Mouse (Mus musculus) liver, postnatal 0 days (tissue): ENCODE data around the gene Cdk6.

Experiments used
- CTCF ChIP-seq: sonication (generic); IDR thresholded peaks from 2 replicates; pipeline ENCODE4 v1.5.1; 2016; ENCODE audit warnings: antibody characterized with exemption, low read depth
- EP300 ChIP-seq: IDR thresholded peaks from 2 replicates; pipeline ENCODE4 v1.6.1; 2016; ENCODE audit warnings: antibody characterized with exemption, low read depth, mild to moderate bottlenecking

GRCm38 (mm10) chr5:3460907-3461306, 119.6 kb downstream of the Cdk6 start:
- TF ChIP-seq CTCF (no peak), EP300 (no peak)
